Mouse (Mus musculus) kidney, postnatal 0 days (tissue): ENCODE data around the gene Pkp1. TPM values are rescaled to one million over a fixed set of nuclear protein-coding genes. Genes with fewer than 3 reads are reported as not detected.

Experiments used
- ATAC-seq: fragments of 200-750 bp; cut with Nextera tagmentation; replicated peaks from 2 replicates; pipeline ENCODE4 v1.8.0; 2017; ENCODE audit warnings: low read depth, moderate number of reproducible peaks, moderate TSS enrichment, moderate library complexity; ENCODE audit not compliant: low FRiP score
- DNase-seq: peaks from one replicate; pipeline ENCODE4 v3.0.0-alpha.2; 2016; ENCODE audit warnings: low spot score
- H3K27ac ChIP-seq: fragments of 300-500 bp; sonication (generic); 2 replicates; pipeline ENCODE4 v1.5.1; 2014; ENCODE audit warnings: mild to moderate bottlenecking
- H3K27me3 ChIP-seq: fragments of 300-500 bp; sonication (generic); 2 replicates; pipeline ENCODE4 v1.6.1; 2014; ENCODE audit warnings: low read length, mixed read lengths; ENCODE audit not compliant: insufficient read depth
- H3K36me3 ChIP-seq: fragments of 300-500 bp; sonication (generic); 2 replicates; pipeline ENCODE4 v1.6.1; 2014; ENCODE audit warnings: low read length, mixed read lengths; ENCODE audit not compliant: insufficient read depth
- H3K4me1 ChIP-seq: fragments of 300-500 bp; sonication (generic); replicated peaks from 2 replicates; pipeline ENCODE4 v1.6.1; 2014; ENCODE audit warnings: antibody characterized with exemption, low read length, mixed read lengths; ENCODE audit not compliant: insufficient read depth
- H3K4me2 ChIP-seq: fragments of 300-500 bp; sonication (generic); 2 replicates; pipeline ENCODE4 v1.6.1; 2014; ENCODE audit warnings: mild to moderate bottlenecking, low read length, moderate library complexity, mixed read lengths
- H3K4me3 ChIP-seq: fragments of 300-500 bp; sonication (generic); replicated peaks from 2 replicates; pipeline ENCODE4 v1.5.1; 2014; ENCODE audit warnings: low read depth, low read length
- H3K9ac ChIP-seq: fragments of 300-500 bp; sonication (generic); 2 replicates; pipeline ENCODE4 v1.6.1; 2014; ENCODE audit warnings: low read depth, low read length
- H3K9me3 ChIP-seq: fragments of 300-500 bp; sonication (generic); replicated peaks from 2 replicates; pipeline ENCODE4 v1.6.1; 2016; ENCODE audit warnings: low read length, inconsistent platforms, mixed read lengths
- CTCF ChIP-seq: IDR thresholded peaks from 2 replicates; pipeline ENCODE4 v1.5.1; 2016; ENCODE audit warnings: antibody characterized with exemption, low read depth, mild to moderate bottlenecking, moderate library complexity
- WGBS: fragments of 180-500 bp; shearing (Covaris S2); extraction: QIAGEN DNeasy Blood & Tissue Kit; methylation state at CpG from one replicate; pipeline ENCODE4 v1.1.7; 2014; 5-methylcytosine and 5-hydroxymethylcytosine counted together
- polyA plus RNA-seq: library from polyadenylated mRNA; unstranded; fragments of >200 nt; fragmentation: Nextera tagmentation; extraction: Ambion mirVana; gene quantifications from 2 replicates; pipeline ENCODE4 v1.2.1, GENCODE M21; 2015

The Pkp1 gene
- 0.22 and 0.24 TPM in 2 replicates for polyA plus RNA-seq

GRCm38 (mm10) chr1:135918644-135919407, at the start of gene Pkp1:
Gene Pkp1, minus strand, starts transcription at chr1:135919207.
- H3K27me3 ChIP-seq: peaks cover 38% of the 10 kb centered on the region
- WGBS: under 1% methylated on average over 66 of the region's 67 CpGs
- DNase-seq: peak; percentile 25

GRCm38 (mm10) chr1:135967739-135968138, 48.7 kb upstream of the Pkp1 start:
- H3K9ac ChIP-seq: no peak overlapping the region
- ATAC-seq (no peak), DNase-seq (no peak)
- no peaks in the 10 kb centered on the region for H3K9me3 ChIP-seq
- H3K4me2 ChIP-seq: no peak overlapping the region
- WGBS: 72% methylated on average over 4 of the region's 4 CpGs
- H3K27me3 ChIP-seq: no peaks in the 10 kb centered on the region
- H3K36me3 ChIP-seq: no peaks in the 10 kb centered on the region
- no peak overlapping the region for H3K27ac ChIP-seq
- H3K4me1 ChIP-seq: no peaks in the 10 kb centered on the region
- H3K4me3 ChIP-seq: no peak overlapping the region
- no peak for TF ChIP-seq CTCF

More at GRCm38 (mm10) chr1:135918644-135919407, at the start of gene Pkp1:
- no peaks in the 10 kb centered on the region for H3K36me3 ChIP-seq
- H3K4me3 ChIP-seq: peak within 1 kb of the TSS; percentile 30; the same call in 1 of the 2 replicates
- peak; percentile 57 for ATAC-seq
- peak within 1 kb of the TSS; percentile 54 for H3K4me2 ChIP-seq
- H3K27ac ChIP-seq: no peak within 1 kb of the TSS
- no peaks in the 10 kb centered on the region for H3K9me3 ChIP-seq
- TF ChIP-seq CTCF: no peak
- no peak within 1 kb of the TSS for H3K9ac ChIP-seq
- peaks cover 3% of the 10 kb centered on the region; the same call in 1 of the 2 replicates for H3K4me1 ChIP-seq

- H3K9me3 ChIP-seq: no peaks in the 10 kb centered on the region
- no peaks in the 10 kb centered on the region for H3K27me3 ChIP-seq
- H3K4me2 ChIP-seq: no peak overlapping the region
- WGBS: 52% methylated on average over 11 of the region's 11 CpGs
- no peak overlapping the region for H3K4me3 ChIP-seq
- no peak overlapping the region for H3K27ac ChIP-seq
- no peak for TF ChIP-seq CTCF
- ATAC-seq (0 out of 2 replicates have a peak, but pooled peaks have one; percentile 44), DNase-seq (peak; percentile 16)
- H3K36me3 ChIP-seq: no peaks in the 10 kb centered on the region
- H3K9ac ChIP-seq: no peak overlapping the region
- H3K4me1 ChIP-seq: no peaks in the 10 kb centered on the region
These were observed 45.6 kb upstream of the Pkp1 start for GRCm38 (mm10) chr1:135964561-135964960.

- DNase-seq (no peak), ATAC-seq (no peak)
- H3K9me3 ChIP-seq: no peaks in the 10 kb centered on the region
- no peak overlapping the region for H3K27ac ChIP-seq
- no peak for TF ChIP-seq CTCF
- WGBS: 57% methylated on average over 5 of the region's 5 CpGs
- H3K4me3 ChIP-seq: no peak overlapping the region
- no peak overlapping the region for H3K4me2 ChIP-seq
- no peaks in the 10 kb centered on the region for H3K36me3 ChIP-seq
- H3K27me3 ChIP-seq: no peaks in the 10 kb centered on the region
- H3K4me1 ChIP-seq: no peaks in the 10 kb centered on the region
- H3K9ac ChIP-seq: no peak overlapping the region
These were observed 44.2 kb upstream of the Pkp1 start for GRCm38 (mm10) chr1:135963177-135963576.

- Histone ChIP-seq H3K4me3 (no peak overlapping the region), H3K27ac (no peak overlapping the region), H3K4me1 (no peaks in the 10 kb centered on the region), H3K4me2 (no peak overlapping the region), H3K27me3 (no peaks in the 10 kb centered on the region), H3K36me3 (no peaks in the 10 kb centered on the region), H3K9me3 (no peaks in the 10 kb centered on the region), H3K9ac (no peak overlapping the region)
- WGBS: 41% methylated on average over 4 of the region's 4 CpGs
- peak; percentile 87 for TF ChIP-seq CTCF
- ATAC-seq (peak; percentile 25; the same call in 1 of the 2 replicates), DNase-seq (peak; percentile 83)
These were observed 39.5 kb upstream of the Pkp1 start for GRCm38 (mm10) chr1:135958483-135958882.

- no peak for ATAC-seq
- no peaks in the 10 kb centered on the region for H3K27me3 ChIP-seq
- no peak overlapping the region for H3K4me3 ChIP-seq
- no peak overlapping the region for H3K27ac ChIP-seq
- H3K4me2 ChIP-seq: no peak overlapping the region
- no peak for DNase-seq
- H3K9me3 ChIP-seq: no peaks in the 10 kb centered on the region
- WGBS: 75% methylated on average over 2 of the region's 2 CpGs
- no peak for TF ChIP-seq CTCF
- no peak overlapping the region for H3K9ac ChIP-seq
- H3K36me3 ChIP-seq: no peaks in the 10 kb centered on the region
- no peaks in the 10 kb centered on the region for H3K4me1 ChIP-seq
These were observed 29.9 kb upstream of the Pkp1 start for GRCm38 (mm10) chr1:135948871-135949270.
